Mouse (Mus musculus) MEL (cell line): ENCODE data around the gene Stx4a. TPM values are rescaled to one million over a fixed set of nuclear protein-coding genes. Genes with fewer than 3 reads are reported as not detected.

Source experiments
- polyA plus RNA-seq, 2 experiments: library from polyadenylated mRNA; stranded (reverse) in 1 of 2; unstranded in 1 of 2; fragments of >175 nt in 1 of 2; fragments of >200 nt in 1 of 2; gene quantifications; 2 replicates each; pipeline versions ENCODE4 v1.2.1 to v1.2.4; 2012; ENCODE audit warnings: low replicate concordance in 2 of 2, low read depth in 1 of 2; ENCODE audit not compliant: insufficient read length in 2 of 2, insufficient read depth in 1 of 2, missing spikeins in 1 of 2
- total RNA-seq: library from RNA; depleted of rRNA; stranded (reverse); fragments of 300-350 nt; gene quantifications from 2 replicates; pipeline ENCODE4 v1.2.3, GENCODE M21; 2012; rRNA removed

Stx4a gene
- total and polyA plus RNA-seq, 3 experiments = 47.8 to 121 TPM; not detected in 1

Other genes with a start within 250 kb of the Stx4a start
- 3.6 and 6.9 TPM in 2 replicates for gene Ccdc189, start 235.7 kb upstream of the Stx4a start, total RNA-seq
- 1 to 10 TPM in 1 of 2 experiments, not detected in 1; 4.2 TPM for gene Ccdc189, start 235.7 kb upstream of the Stx4a start, polyA plus RNA-seq
- 43.8 and 49.5 TPM in 2 replicates for gene Rnf40, start 235.5 kb upstream of the Stx4a start, total RNA-seq
- gene Rnf40, start 235.5 kb upstream of the Stx4a start, polyA plus RNA-seq = 10 to 100 TPM in 1 of 2 experiments, not detected in 1; 75.1 TPM
- gene Zfp629, start 208.5 kb upstream of the Stx4a start, total RNA-seq = 9.4 and 12.6 TPM in 2 replicates
- gene Zfp629, start 208.5 kb upstream of the Stx4a start, polyA plus RNA-seq = 10 to 100 TPM in 1 of 2 experiments, not detected in 1; 10.8 TPM
- 54.9 and 72.4 TPM in 2 replicates for gene Bcl7c, start 115.4 kb upstream of the Stx4a start, total RNA-seq
- gene Bcl7c, start 115.4 kb upstream of the Stx4a start, polyA plus RNA-seq = 10 to 100 TPM in 1 of 2 experiments, not detected in 1; 98.4 TPM
- 1.9 and 2.8 TPM in 2 replicates for gene Ctf1, start 111.6 kb upstream of the Stx4a start, total RNA-seq
- gene Ctf1, start 111.6 kb upstream of the Stx4a start, polyA plus RNA-seq = 1 to 10 TPM in 1 of 2 experiments, not detected in 1; 7.2 TPM
- gene Ctf2, start 92.1 kb upstream of the Stx4a start, total RNA-seq = 0.36 and 0.39 TPM in 2 replicates
- gene Ctf2, start 92.1 kb upstream of the Stx4a start, polyA plus RNA-seq = 1 to 10 TPM in 1 of 2 experiments, not detected in 1; 1.0 TPM
- gene Fbxl19, start 79.8 kb upstream of the Stx4a start, total RNA-seq = 37.7 and 46.7 TPM in 2 replicates
- 10 to 100 TPM in 1 of 2 experiments, not detected in 1; 58.3 TPM for gene Fbxl19, start 79.8 kb upstream of the Stx4a start, polyA plus RNA-seq
- gene Orai3, start 54.5 kb upstream of the Stx4a start, total RNA-seq = 31.4 and 37.5 TPM in 2 replicates
- gene Orai3, start 54.5 kb upstream of the Stx4a start, polyA plus RNA-seq = 10 to 100 TPM in 1 of 2 experiments, not detected in 1; 47.2 TPM
- gene Setd1a, start 47.6 kb upstream of the Stx4a start, total RNA-seq = 9.2 and 10.3 TPM in 2 replicates
- gene Setd1a, start 47.6 kb upstream of the Stx4a start, polyA plus RNA-seq = 10 to 100 TPM in 1 of 2 experiments, not detected in 1; 55.9 TPM
- 0.73 and 0.88 TPM in 2 replicates for gene Gm49388, start 38.7 kb upstream of the Stx4a start, total RNA-seq
- gene Gm49388, start 38.7 kb upstream of the Stx4a start, polyA plus RNA-seq = 1 to 10 TPM in 1 of 2 experiments, not detected in 1; 1.3 TPM
- gene Hsd3b7, start 23.7 kb upstream of the Stx4a start, total RNA-seq = 0.59 and 1.4 TPM in 2 replicates
- under 1 TPM in 1 of 2 experiments, not detected in 1; 0.75 TPM for gene Hsd3b7, start 23.7 kb upstream of the Stx4a start, polyA plus RNA-seq
- gene Stx1b, start 255 bp downstream of the Stx4a start, total RNA-seq = 0.03 and 0.15 TPM in 2 replicates
- under 1 TPM in 1 of 2 experiments, not detected in 1; 0.56 TPM for gene Stx1b, start 255 bp downstream of the Stx4a start, polyA plus RNA-seq
- 30.1 and 35.8 TPM in 2 replicates for gene Zfp646, start 51.9 kb downstream of the Stx4a start, total RNA-seq
- 10 to 100 TPM in 1 of 2 experiments, not detected in 1; 38.2 TPM for gene Zfp646, start 51.9 kb downstream of the Stx4a start, polyA plus RNA-seq
- 7.7 and 9.1 TPM in 2 replicates for gene Zfp668, start 52.5 kb downstream of the Stx4a start, total RNA-seq
- 10 to 100 TPM in 1 of 2 experiments, not detected in 1; 15.6 TPM for gene Zfp668, start 52.5 kb downstream of the Stx4a start, polyA plus RNA-seq
- gene Prss53, start 66.7 kb downstream of the Stx4a start, total RNA-seq = 0.10 and 0.15 TPM in 2 replicates
- gene Prss53, start 66.7 kb downstream of the Stx4a start, polyA plus RNA-seq = under 1 TPM in 1 of 2 experiments, not detected in 1; 0.77 TPM
- gene Gm21974, start 71.2 kb downstream of the Stx4a start, total RNA-seq = not detected in 2 replicates
- not detected for gene Gm21974, start 71.2 kb downstream of the Stx4a start, polyA plus RNA-seq
- gene Vkorc1, start 71.3 kb downstream of the Stx4a start, total RNA-seq = 28.7 and 36.2 TPM in 2 replicates
- 10 to 100 TPM in 1 of 2 experiments, not detected in 1; 66.4 TPM for gene Vkorc1, start 71.3 kb downstream of the Stx4a start, polyA plus RNA-seq
- 32.6 and 35.0 TPM in 2 replicates for gene Bckdk, start 79.8 kb downstream of the Stx4a start, total RNA-seq
- gene Bckdk, start 79.8 kb downstream of the Stx4a start, polyA plus RNA-seq = 100 to 1,000 TPM in 1 of 2 experiments, not detected in 1; 126 TPM
- 40.3 and 45.8 TPM in 2 replicates for gene Kat8, start 88.2 kb downstream of the Stx4a start, total RNA-seq
- 10 to 100 TPM in 1 of 2 experiments, not detected in 1; 39.5 TPM for gene Kat8, start 88.2 kb downstream of the Stx4a start, polyA plus RNA-seq
- 0.12 TPM in 1 of 2 replicates, not detected in the other for gene Prss8, start 105.8 kb downstream of the Stx4a start, total RNA-seq
- gene Prss8, start 105.8 kb downstream of the Stx4a start, polyA plus RNA-seq = under 1 TPM in 1 of 2 experiments, not detected in 1; 0.21 TPM
- gene Prss36, start 122.4 kb downstream of the Stx4a start, total RNA-seq = 1.7 and 1.9 TPM in 2 replicates
- gene Prss36, start 122.4 kb downstream of the Stx4a start, polyA plus RNA-seq = 1 to 10 TPM in 1 of 2 experiments, not detected in 1; 5.1 TPM
- 49.7 and 60.5 TPM in 2 replicates for gene Fus, start 143.2 kb downstream of the Stx4a start, total RNA-seq
- 100 to 1,000 TPM; 346 to 848 TPM for gene Fus, start 143.2 kb downstream of the Stx4a start, polyA plus RNA-seq
- 0.10 and 0.12 TPM in 2 replicates for gene Pycard, start 169.6 kb downstream of the Stx4a start, total RNA-seq
- under 1 TPM in 1 of 2 experiments, not detected in 1; 0.24 TPM for gene Pycard, start 169.6 kb downstream of the Stx4a start, polyA plus RNA-seq
- 0.13 and 0.19 TPM in 2 replicates for gene Trim72, start 179.7 kb downstream of the Stx4a start, total RNA-seq
- gene Trim72, start 179.7 kb downstream of the Stx4a start, polyA plus RNA-seq = under 1 TPM in 1 of 2 experiments, not detected in 1; 0.14 TPM
- gene Itgam, start 238.3 kb downstream of the Stx4a start, total RNA-seq = not detected in 2 replicates
- not detected for gene Itgam, start 238.3 kb downstream of the Stx4a start, polyA plus RNA-seq
- gene Gm49368, start 238.4 kb downstream of the Stx4a start, total RNA-seq = not detected in 2 replicates
- not detected for gene Gm49368, start 238.4 kb downstream of the Stx4a start, polyA plus RNA-seq